Mouse (Mus musculus): ENCODE results near the gene Birc5.

DNA sequence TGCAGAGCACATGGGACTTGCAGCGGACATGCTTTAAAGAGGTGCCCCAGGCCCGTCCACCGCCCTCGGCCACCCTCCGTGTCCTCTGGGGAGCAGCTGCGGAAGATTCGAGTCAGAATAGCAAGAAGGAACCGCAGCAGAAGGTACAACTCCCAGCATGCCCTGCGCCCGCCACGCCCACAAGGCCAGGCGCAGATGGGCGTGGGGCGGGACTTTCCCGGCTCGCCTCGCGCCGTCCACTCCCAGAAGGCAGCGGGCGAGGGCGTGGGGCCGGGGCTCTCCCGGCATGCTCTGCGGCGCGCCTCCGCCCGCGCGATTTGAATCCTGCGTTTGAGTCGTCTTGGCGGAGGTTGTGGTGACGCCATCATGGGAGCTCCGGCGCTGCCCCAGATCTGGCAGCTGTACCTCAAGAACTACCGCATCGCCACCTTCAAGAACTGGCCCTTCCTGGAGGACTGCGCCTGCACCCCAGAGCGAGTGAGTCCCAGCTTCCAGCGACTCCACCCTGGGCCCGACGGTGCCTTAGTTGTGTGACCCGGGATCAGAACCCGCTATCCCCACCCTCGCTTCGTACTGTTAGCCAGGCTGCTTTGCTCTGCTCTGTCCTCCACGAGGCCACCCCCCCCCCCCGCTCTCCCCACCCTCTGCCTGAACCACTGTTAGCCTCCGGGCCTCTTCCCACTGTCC lies at the start of gene Birc5:
- TF ChIP-seq EP300 (optimal IDR thresholded peaks at IDR 0.05): no peak
- TF ChIP-seq CTCF (IDR thresholded peaks at IDR 0.05; ENCODE audit: low read depth): no peak; the same call in 1 of the 2 replicates

Data from stomach, postnatal 0 days (tissue).